Mouse (Mus musculus) CH12.LX (cell line): Measurements from ENCODE around the gene Gbp8. TPM values are rescaled to one million over a fixed set of nuclear protein-coding genes. Genes with fewer than 3 reads are reported as not detected.
"Not testable (repeated sequence)": the region's sequence is repeated elsewhere in the genome, so short reads cannot be mapped to it uniquely, and the experiment has no call there.

Experiments used
- DNase-seq: peaks from one replicate; pipeline ENCODE4 v3.0.0-alpha.2; 2013; ENCODE audit errors: extremely low read depth
- H3K27ac ChIP-seq: 2 replicates; pipeline ENCODE4 v1.5.1; 2012; ENCODE audit warnings: low read depth, mild to moderate bottlenecking, control low read depth, moderate library complexity; ENCODE audit not compliant: insufficient read depth
- H3K27me3 ChIP-seq: replicated peaks from 2 replicates; pipeline ENCODE3; 2012; ENCODE audit warnings: inconsistent platforms
- H3K36me3 ChIP-seq, 2 experiments: replicated peaks in 1 of 2; 2 replicates each; pipeline versions ENCODE3 to v1.6.1; 2012; ENCODE audit warnings: inconsistent platforms in 1 of 2, low read length in 1 of 2, mild to moderate bottlenecking in 1 of 2, mixed read lengths in 1 of 2, moderate library complexity in 1 of 2; ENCODE audit not compliant: control insufficient read depth in 1 of 2, insufficient read depth in 1 of 2
- H3K4me1 ChIP-seq, 2 experiments: 2 replicates each; pipeline ENCODE4 v1.6.1; 2012; ENCODE audit warnings: inconsistent platforms in 1 of 2, moderate library complexity in 1 of 2; ENCODE audit not compliant: insufficient read depth in 2 of 2, control insufficient read depth in 1 of 2
- H3K4me2 ChIP-seq: 2 replicates; pipeline ENCODE4 v1.6.1; 2012; ENCODE audit warnings: low read depth, mild to moderate bottlenecking, control low read depth; ENCODE audit not compliant: poor library complexity, insufficient read depth, severe bottlenecking
- H3K4me3 ChIP-seq, 3 experiments: fragments of 150-350 bp in 1 of 3; sonication (generic) in 1 of 3; replicated peaks in 1 of 3; 2 replicates each; pipeline versions ENCODE3 to v1.5.1; 2011 to 2012; ENCODE audit warnings: low read depth in 2 of 3, low read length in 2 of 3, mild to moderate bottlenecking in 2 of 3, moderate library complexity in 2 of 3, control low read depth in 1 of 3, improper control_type of control experiment in 1 of 3, inconsistent platforms in 1 of 3, mixed read lengths in 1 of 3; ENCODE audit not compliant: poor library complexity in 1 of 3
- H3K79me2 ChIP-seq: replicated peaks from 2 replicates; pipeline ENCODE4 v1.6.1; 2012; ENCODE audit warnings: mild to moderate bottlenecking, moderate library complexity; ENCODE audit not compliant: control insufficient read depth, poor library complexity, insufficient read depth, severe bottlenecking; ENCODE audit errors: extremely low read depth
- H3K9ac ChIP-seq: 2 replicates; pipeline ENCODE4 v1.6.1; 2012; ENCODE audit warnings: low read depth, mild to moderate bottlenecking, control low read depth, moderate library complexity; ENCODE audit not compliant: insufficient read depth
- H3K9me3 ChIP-seq: replicated peaks from 2 replicates; pipeline ENCODE3; 2012; ENCODE audit warnings: low read length, inconsistent platforms, mixed read lengths
- BHLHE40 ChIP-seq: IDR thresholded peaks from 2 replicates; pipeline ENCODE4 v1.6.1; 2011; ENCODE audit warnings: mild to moderate bottlenecking, low read depth, low read length, improper control_type of control experiment
- CHD1 ChIP-seq: IDR thresholded peaks from 2 replicates; pipeline ENCODE4 v1.6.1; 2012; ENCODE audit warnings: low read depth, low read length, improper control_type of control experiment, inconsistent platforms
- ELF1 ChIP-seq: IDR thresholded peaks from 2 replicates; pipeline ENCODE4 v1.6.1; 2014; ENCODE audit warnings: low read depth, mild to moderate bottlenecking, inconsistent platforms, low read length, improper control_type of control experiment
- EP300 ChIP-seq: IDR thresholded peaks from 2 replicates; pipeline ENCODE4 v1.6.1; 2011; ENCODE audit warnings: low read length, improper control_type of control experiment
- ETS1 ChIP-seq: conservative IDR thresholded peaks from 2 replicates; pipeline ENCODE4 v1.6.1; 2012; ENCODE audit warnings: low read depth, mild to moderate bottlenecking, inconsistent platforms, low read length, improper control_type of control experiment, moderate library complexity
- HCFC1 ChIP-seq: IDR thresholded peaks from 2 replicates; pipeline ENCODE4 v1.6.1; 2012; ENCODE audit warnings: low read depth, mild to moderate bottlenecking, inconsistent platforms, low read length, improper control_type of control experiment
- IRF4 ChIP-seq: IDR thresholded peaks from 2 replicates; pipeline ENCODE4 v1.6.1; 2014; ENCODE audit warnings: low read depth, mild to moderate bottlenecking, inconsistent platforms, low read length, improper control_type of control experiment
- JUND ChIP-seq: conservative IDR thresholded peaks from 2 replicates; pipeline ENCODE4 v1.6.1; 2011; ENCODE audit warnings: low read depth, low read length, improper control_type of control experiment
- MEF2A ChIP-seq: IDR thresholded peaks from 2 replicates; pipeline ENCODE4 v1.6.1; 2014; ENCODE audit warnings: low read depth, mild to moderate bottlenecking, inconsistent platforms, low read length, improper control_type of control experiment, borderline replicate concordance
- MXI1 ChIP-seq: IDR thresholded peaks from 2 replicates; pipeline ENCODE4 v1.6.1; 2011; ENCODE audit warnings: mild to moderate bottlenecking, low read depth, low read length, improper control_type of control experiment
- MYC ChIP-seq: IDR thresholded peaks from 2 replicates; pipeline ENCODE4 v1.6.1; 2011; ENCODE audit warnings: low read depth, mild to moderate bottlenecking, improper control_type of control experiment, low read length
- NELFE ChIP-seq: IDR thresholded peaks from 2 replicates; pipeline ENCODE4 v1.6.1; 2011; ENCODE audit warnings: low read depth, low read length, improper control_type of control experiment
- POLR2A ChIP-seq: IDR thresholded peaks from 2 replicates; pipeline ENCODE4 v1.6.1; 2011; ENCODE audit warnings: low read depth, mild to moderate bottlenecking, improper control_type of control experiment, low read length
- RCOR1 ChIP-seq: conservative IDR thresholded peaks from 2 replicates; pipeline ENCODE4 v1.6.1; 2012; ENCODE audit warnings: low read depth, mild to moderate bottlenecking, inconsistent platforms, low read length, improper control_type of control experiment
- SIN3A ChIP-seq: IDR thresholded peaks from 2 replicates; pipeline ENCODE4 v1.6.1; 2012; ENCODE audit warnings: low read length, improper control_type of control experiment, inconsistent platforms
- TBP ChIP-seq: conservative IDR thresholded peaks from 2 replicates; pipeline ENCODE4 v1.6.1; 2011; ENCODE audit warnings: low read depth, low read length, improper control_type of control experiment
- TCF12 ChIP-seq: IDR thresholded peaks from 2 replicates; pipeline ENCODE4 v1.6.1; 2014; ENCODE audit warnings: low read depth, mild to moderate bottlenecking, inconsistent platforms, low read length, improper control_type of control experiment
- USF1 ChIP-seq: IDR thresholded peaks from 2 replicates; pipeline ENCODE4 v1.6.1; 2014; ENCODE audit warnings: low read depth, mild to moderate bottlenecking, inconsistent platforms, low read length, improper control_type of control experiment
- ZC3H11A ChIP-seq: IDR thresholded peaks from 2 replicates; pipeline ENCODE4 v1.6.1; 2012; ENCODE audit warnings: low read depth, mild to moderate bottlenecking, inconsistent platforms, low read length, improper control_type of control experiment
- ZKSCAN1 ChIP-seq: IDR thresholded peaks from 2 replicates; pipeline ENCODE4 v1.6.1; 2012; ENCODE audit warnings: low read depth, inconsistent platforms, low read length, improper control_type of control experiment, borderline replicate concordance
- dilution Hi-C: fragments of 300-500 bp; cut with MboI; formaldehyde crosslinking; loops from 2 replicates; pipeline ENCODE4 v1.14.3; 2020; ENCODE audit warnings: low sequenced_read_pairs; ENCODE audit not compliant: extremely low pct_unique_long_range_greater_than_20kb, extremely low pct_ligation_motif_present
- in situ Hi-C: fragments of 300-500 bp; cut with MboI; formaldehyde crosslinking; loops from 3 replicates; pipeline ENCODE4 v1.14.3; 2019; ENCODE audit warnings: low sequenced_read_pairs, low pct_ligation_motif_present, low pct_unique_long_range_greater_than_20kb, mixed read lengths
- polyA plus RNA-seq: library from polyadenylated mRNA; unstranded; fragments of >175 nt; gene quantifications from 2 replicates; pipeline ENCODE4 v1.2.1, GENCODE M21; 2012; ENCODE audit warnings: low read depth; ENCODE audit not compliant: insufficient read length
- total RNA-seq, 2 experiments: library from RNA; depleted of rRNA; stranded (reverse); fragments of 300-350 nt in 1 of 2; fragments of >200 nt in 1 of 2; gene quantifications; 2 replicates each; pipeline ENCODE4 v1.2.3; 2012 to 2014

The Gbp8 gene
- total RNA-seq (2012; rRNA removed) (2.9 and 5.2 TPM in 2 replicates), total RNA-seq (2014; rRNA removed) (5.1 and 6.1 TPM in 2 replicates), polyA plus RNA-seq (7.4 and 7.5 TPM in 2 replicates)

GRCm38 (mm10) chr5:105139409-105140088 lies at the start of gene Gbp8, which contains the start of the genes Gbp9 and Gbp4:
Gene Gbp8 (minus strand): TSS chr5:105139540.
Gene Gbp9 (minus strand): TSS chr5:105139539.
Gene Gbp4 (minus strand): TSS chr5:105139586.
- Histone ChIP-seq H3K27ac (peak within 1 kb of the TSS; percentile 65), H3K36me3 (peaks cover 4 to 11% of the 10 kb centered on the region in 2 experiments), H3K4me3 (peak within 1 kb of the TSS; percentile 58 to 69 (median 66)), H3K79me2 (peaks cover 14% of the 10 kb centered on the region), H3K4me2 (peak within 1 kb of the TSS; percentile 89), H3K9ac (peak within 1 kb of the TSS; percentile 64), H3K4me1 (peaks cover 18 to 48% of the 10 kb centered on the region in 2 experiments)
- H3K9me3 ChIP-seq, dilution Hi-C loops, H3K27me3 ChIP-seq: not testable (repeated sequence)
- in situ Hi-C loops: loop anchor here (5.0 kb wide), 1 partner anchor 152 kb away; no protein-coding TSS in a partner anchor
- peak; percentile 97 for TF ChIP-seq CHD1
- TF ChIP-seq TBP: peak; percentile 79
- TF ChIP-seq MEF2A: peak; percentile 69
- peak; percentile 80 for TF ChIP-seq BHLHE40
- TF ChIP-seq EP300: peak; percentile 60
- peak; percentile 43; the same call in 1 of the 2 replicates for TF ChIP-seq TCF12
- TF ChIP-seq ETS1: peak; percentile 88
- peak; percentile 59; the same call in 1 of the 2 replicates for TF ChIP-seq MXI1
- peak; percentile 39; the same call in 1 of the 2 replicates for TF ChIP-seq NELFE
- TF ChIP-seq SIN3A: peak; percentile 55
- peak; percentile 73 for TF ChIP-seq ELF1
- TF ChIP-seq HCFC1: peak; percentile 45
- TF ChIP-seq POLR2A: peak; percentile 66
- TF ChIP-seq IRF4: peak; percentile 82
- peak; percentile 72 for DNase-seq

- no peaks in the 10 kb centered on the region for H3K36me3 ChIP-seq
- dilution Hi-C loops (no loop called here), in situ Hi-C loops (no loop called here)
- H3K9ac ChIP-seq: no peak overlapping the region
- DNase-seq: no peak
- H3K4me3 ChIP-seq: no peak overlapping the region
- H3K27me3 ChIP-seq: no peaks in the 10 kb centered on the region
- H3K4me2 ChIP-seq: no peak overlapping the region
- TF ChIP-seq NELFE (no peak), ZKSCAN1 (no peak), ETS1 (no peak), IRF4 (no peak), POLR2A (no peak), JUND (no peak), EP300 (no peak), CHD1 (no peak), BHLHE40 (no peak), USF1 (no peak), ZC3H11A (no peak), RCOR1 (no peak), MYC (no peak), TBP (no peak)
- H3K27ac ChIP-seq: no peak overlapping the region
- H3K4me1 ChIP-seq: no peaks in the 10 kb centered on the region
- no peaks in the 10 kb centered on the region for H3K9me3 ChIP-seq
- no peaks in the 10 kb centered on the region for H3K79me2 ChIP-seq
These were observed 42.1 kb upstream of the Gbp8 start for GRCm38 (mm10) chr5:105181446-105181845.
